Mouse (Mus musculus): ENCODE measurements around the gene Eno3. TPM values are rescaled to one million over a fixed set of nuclear protein-coding genes. Genes with fewer than 3 reads are reported as not detected.

Gene Eno3
- total and polyA plus RNA-seq, 3 experiments, result 14.2 to 16.8 TPM; not detected in 1

DNA sequence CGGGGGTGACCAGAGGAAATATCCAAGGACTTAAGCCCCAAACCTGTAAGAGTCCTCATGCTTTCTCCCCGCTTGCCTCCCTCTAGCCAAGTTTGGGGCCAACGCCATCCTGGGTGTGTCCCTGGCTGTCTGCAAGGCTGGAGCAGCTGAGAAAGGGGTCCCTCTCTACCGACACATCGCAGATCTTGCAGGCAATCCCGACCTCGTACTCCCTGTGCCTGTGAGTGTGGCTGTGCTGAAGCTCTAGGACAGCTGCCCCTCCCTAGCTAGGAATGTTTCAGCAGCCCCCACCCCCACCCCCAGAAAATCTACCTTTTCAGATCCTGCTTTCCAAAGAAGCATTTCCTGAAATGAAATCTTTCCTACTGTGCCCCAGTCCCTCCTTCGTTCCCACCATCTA is 1.9 kb downstream of the Eno3 start:
- no peaks in the 10 kb centered on the region for H3K9me3 ChIP-seq (replicated peaks; ENCODE audit: insufficient read depth, low read length)
- peaks cover 1 to 8% of the 10 kb centered on the region in 2 experiments; a peak in 3 of 4 replicates for H3K36me3 ChIP-seq (ENCODE audit: control insufficient read depth in 1 of 2, insufficient read depth in 2 of 2, low read length in 2 of 2)
- no peaks in the 10 kb centered on the region for H3K27me3 ChIP-seq (ENCODE audit: control insufficient read depth in 1 of 2, insufficient read depth in 2 of 2, low read length in 2 of 2)
- H3K27ac ChIP-seq (ENCODE audit: control insufficient read depth, low read depth, low read length), result no peak overlapping the region
- H3K4me3 ChIP-seq (ENCODE audit: control insufficient read depth in 1 of 2, insufficient read depth in 1 of 2, low read depth in 2 of 2, low read length in 2 of 2), result no peak overlapping the region
- H3K79me2 ChIP-seq (ENCODE audit: control insufficient read depth, insufficient read depth, low read length, poor library complexity), result peaks cover 21% of the 10 kb centered on the region
- no peak for DNase-seq (ENCODE audit: low read depth, low spot score)
- H3K4me1 ChIP-seq (ENCODE audit: control insufficient read depth in 1 of 2, insufficient read depth in 2 of 2, low read length in 2 of 2), result peaks cover 2 to 14% of the 10 kb centered on the region in 2 experiments; a peak in 3 of 4 replicates
- no peak overlapping the region for H3K9ac ChIP-seq (ENCODE audit: control insufficient read depth, low read depth, low read length, poor library complexity, severe bottlenecking)
- no peak for TF ChIP-seq TAL1 (IDR thresholded peaks at IDR 0.05; ENCODE audit: low read length)
- TF ChIP-seq POLR2A (IDR thresholded peaks at IDR 0.05; ENCODE audit: control insufficient read depth in 1 of 2, insufficient read depth in 1 of 2, low read depth in 1 of 2, low read length in 2 of 2, poor library complexity in 1 of 2), result no peak
- no peak for TF ChIP-seq RCOR1 (IDR thresholded peaks at IDR 0.05; ENCODE audit: low read depth, low read length)
- no peak for TF ChIP-seq E2F4 (IDR thresholded peaks at IDR 0.05; ENCODE audit: borderline replicate concordance, low read depth, low read length)

DNA sequence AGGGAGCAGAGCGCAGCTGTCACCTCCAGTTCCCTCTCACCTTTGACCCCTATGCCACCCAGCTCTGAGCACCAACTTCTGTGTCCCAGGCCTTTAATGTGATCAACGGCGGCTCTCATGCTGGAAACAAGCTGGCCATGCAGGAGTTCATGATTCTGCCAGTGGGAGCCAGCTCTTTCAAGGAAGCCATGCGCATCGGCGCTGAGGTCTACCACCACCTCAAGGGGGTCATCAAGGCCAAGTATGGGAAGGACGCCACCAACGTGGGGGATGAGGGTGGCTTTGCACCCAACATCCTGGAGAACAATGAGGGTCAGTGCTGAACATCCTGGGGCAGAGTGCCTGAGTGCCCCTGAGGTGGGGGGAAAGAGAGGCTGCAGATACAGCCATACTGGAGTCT is 3.6 kb downstream of the Eno3 start:
- peaks cover 2 to 14% of the 10 kb centered on the region in 2 experiments; a peak in 3 of 4 replicates for H3K4me1 ChIP-seq (ENCODE audit: control insufficient read depth in 1 of 2, insufficient read depth in 2 of 2, low read length in 2 of 2)
- no peak for DNase-seq (ENCODE audit: low read depth, low spot score)
- H3K27ac ChIP-seq (ENCODE audit: control insufficient read depth, low read depth, low read length), result no peak overlapping the region
- peaks cover 9% of the 10 kb centered on the region; the same call in 1 of the 2 replicates for H3K79me2 ChIP-seq (ENCODE audit: control insufficient read depth, insufficient read depth, low read length, poor library complexity)
- TF ChIP-seq ZKSCAN1 (IDR thresholded peaks at IDR 0.05; ENCODE audit: low read depth, low read length) (no peak), CHD1 (IDR thresholded peaks at IDR 0.05; ENCODE audit: low read depth, low read length) (no peak), SMC3 (IDR thresholded peaks at IDR 0.05; ENCODE audit: low read depth, low read length) (no peak)
- no peak overlapping the region for H3K9ac ChIP-seq (ENCODE audit: control insufficient read depth, low read depth, low read length, poor library complexity, severe bottlenecking)
- peaks cover 1 to 8% of the 10 kb centered on the region in 2 experiments; a peak in 3 of 4 replicates for H3K36me3 ChIP-seq (ENCODE audit: control insufficient read depth in 1 of 2, insufficient read depth in 2 of 2, low read length in 2 of 2)
- H3K4me3 ChIP-seq (ENCODE audit: control insufficient read depth in 1 of 2, insufficient read depth in 1 of 2, low read depth in 2 of 2, low read length in 2 of 2), result no peak overlapping the region
- H3K27me3 ChIP-seq (ENCODE audit: control insufficient read depth in 1 of 2, insufficient read depth in 2 of 2, low read length in 2 of 2), result no peaks in the 10 kb centered on the region
- no peaks in the 10 kb centered on the region for H3K9me3 ChIP-seq (replicated peaks; ENCODE audit: insufficient read depth, low read length)

DNA sequence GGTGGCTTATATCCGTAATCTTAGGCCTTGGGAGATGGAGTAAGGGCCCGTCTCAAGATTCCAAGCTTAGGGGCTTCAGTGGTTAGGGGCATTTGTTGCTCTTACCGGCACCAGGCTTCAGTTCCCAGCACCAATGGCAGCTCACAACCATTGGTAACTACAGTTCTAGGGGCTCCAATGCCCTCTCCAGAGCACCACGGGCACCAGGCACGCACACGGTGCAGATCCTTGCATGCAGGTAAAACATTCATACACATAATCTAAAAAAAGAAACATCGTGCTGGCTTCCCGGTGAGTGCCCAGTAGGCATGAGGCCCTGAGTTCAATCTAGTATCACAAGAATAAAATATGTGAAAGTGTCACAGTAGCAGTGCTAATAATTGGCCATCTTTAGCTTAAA is 6.1 kb downstream of the Eno3 start:
- H3K27ac ChIP-seq (ENCODE audit: control insufficient read depth, low read depth, low read length), result no peak overlapping the region
- TF ChIP-seq ETS1 (IDR thresholded peaks at IDR 0.05; ENCODE audit: low read depth, low read length) (no peak), ZNF384 (IDR thresholded peaks at IDR 0.05; ENCODE audit: low read depth, low read length) (no peak), POLR2AphosphoS5 (IDR thresholded peaks at IDR 0.05; ENCODE audit: borderline replicate concordance, low read depth, low read length) (no peak), MEF2A (IDR thresholded peaks at IDR 0.05; ENCODE audit: extremely low read depth, insufficient replicate concordance, low read depth, low read length, poor library complexity, severe bottlenecking) (no peak), CHD2 (IDR thresholded peaks at IDR 0.05; ENCODE audit: low read length) (no peak), JUND (IDR thresholded peaks at IDR 0.05; ENCODE audit: low read depth, low read length) (no peak), POLR2A (IDR thresholded peaks at IDR 0.05; ENCODE audit: control insufficient read depth in 1 of 2, insufficient read depth in 1 of 2, low read depth in 1 of 2, low read length in 2 of 2, poor library complexity in 1 of 2) (no peak), SIN3A (IDR thresholded peaks at IDR 0.05; ENCODE audit: low read length) (no peak), MAZ (IDR thresholded peaks at IDR 0.05; ENCODE audit: low read depth, low read length) (no peak), MYC (IDR thresholded peaks at IDR 0.05; ENCODE audit: low read depth, low read length) (no peak), EP300 (IDR thresholded peaks at IDR 0.05; ENCODE audit: low read depth in 1 of 2, low read length in 2 of 2) (no peak), ZKSCAN1 (IDR thresholded peaks at IDR 0.05; ENCODE audit: low read depth, low read length) (no peak), TCF12 (IDR thresholded peaks at IDR 0.05; ENCODE audit: low read depth, low read length) (no peak), TAL1 (IDR thresholded peaks at IDR 0.05; ENCODE audit: low read length) (no peak), E2F4 (IDR thresholded peaks at IDR 0.05; ENCODE audit: borderline replicate concordance, low read depth, low read length) (no peak), GABPA (IDR thresholded peaks at IDR 0.05; ENCODE audit: low read depth, low read length) (no peak)

More for the DNA sequence above, 6.1 kb downstream of the Eno3 start:
- Histone ChIP-seq H3K9ac (ENCODE audit: control insufficient read depth, low read depth, low read length, poor library complexity, severe bottlenecking) (no peak overlapping the region), H3K4me1 (ENCODE audit: control insufficient read depth in 1 of 2, insufficient read depth in 2 of 2, low read length in 2 of 2) (peaks cover 2 to 9% of the 10 kb centered on the region in 2 experiments; a peak in 3 of 4 replicates), H3K27me3 (ENCODE audit: control insufficient read depth in 1 of 2, insufficient read depth in 2 of 2, low read length in 2 of 2) (no peaks in the 10 kb centered on the region), H3K79me2 (ENCODE audit: control insufficient read depth, insufficient read depth, low read length, poor library complexity) (peaks cover 10% of the 10 kb centered on the region), H3K36me3 (ENCODE audit: control insufficient read depth in 1 of 2, insufficient read depth in 2 of 2, low read length in 2 of 2) (peaks cover 1 to 5% of the 10 kb centered on the region in 2 experiments; a peak in 3 of 4 replicates), H3K4me3 (ENCODE audit: control insufficient read depth in 1 of 2, insufficient read depth in 1 of 2, low read depth in 2 of 2, low read length in 2 of 2) (no peak overlapping the region), H3K9me3 (replicated peaks; ENCODE audit: insufficient read depth, low read length) (no peaks in the 10 kb centered on the region)
- DNase-seq (ENCODE audit: low read depth, low spot score), result no peak

All from MEL (cell line).